Mouse (Mus musculus): ENCODE measurements around the gene Ltbp4.

The Ltbp4 gene

GRCm38 (mm10) chr7:27355745-27356240 is 18.3 kb upstream of the Ltbp4 start, which contains the start of gene Shkbp1:
TSS of gene Shkbp1 (minus strand) at chr7:27356019.
- DNase-seq (ENCODE audit: low spot score in 2 of 2): peak in 1 of 2 experiments; percentile 88

- no peak for DNase-seq (ENCODE audit: low spot score in 2 of 2)
Measured at GRCm38 (mm10) chr7:27355261-27355660, 17.8 kb upstream of the Ltbp4 start.

- DNase-seq (ENCODE audit: low spot score in 2 of 2): no peak
Measured at GRCm38 (mm10) chr7:27354783-27355182, 17.3 kb upstream of the Ltbp4 start.

GRCm38 (mm10) chr7:27354144-27354543 is 16.7 kb upstream of the Ltbp4 start:
- DNase-seq (ENCODE audit: low spot score in 2 of 2): no peak

GRCm38 (mm10) chr7:27345444-27345843 is 8.0 kb upstream of the Ltbp4 start:
- no peak for DNase-seq (ENCODE audit: low spot score in 2 of 2)

GRCm38 (mm10) chr7:27342595-27342994 is 5.1 kb upstream of the Ltbp4 start:
- DNase-seq (ENCODE audit: low spot score in 2 of 2): no peak

- DNase-seq (ENCODE audit: low spot score in 2 of 2): peak in 1 of 2 experiments; percentile 80
Measured at GRCm38 (mm10) chr7:27339519-27339918, 2.0 kb upstream of the Ltbp4 start.

GRCm38 (mm10) chr7:27339114-27339513 is 1.6 kb upstream of the Ltbp4 start:
- DNase-seq (ENCODE audit: low spot score in 2 of 2): no peak

- peak in 1 of 2 experiments; percentile 95 for DNase-seq (ENCODE audit: low spot score in 2 of 2)
Measured at GRCm38 (mm10) chr7:27335928-27336823, 1.3 kb downstream of the Ltbp4 start.

GRCm38 (mm10) chr7:27335011-27335720 is 2.3 kb downstream of the Ltbp4 start:
- no peak for DNase-seq (ENCODE audit: low spot score in 2 of 2)

GRCm38 (mm10) chr7:27334405-27334911 is 3.0 kb downstream of the Ltbp4 start:
- DNase-seq (ENCODE audit: low spot score in 2 of 2): no peak

- no peak for DNase-seq (ENCODE audit: low spot score in 2 of 2)
Measured at GRCm38 (mm10) chr7:27333316-27333941, 4.1 kb downstream of the Ltbp4 start.

- DNase-seq (ENCODE audit: low spot score in 2 of 2): peak in 1 of 2 experiments; percentile 79
Measured at GRCm38 (mm10) chr7:27332353-27333199, 4.9 kb downstream of the Ltbp4 start.

- DNase-seq (ENCODE audit: low spot score in 2 of 2): no peak
Measured at GRCm38 (mm10) chr7:27331854-27332253, 5.6 kb downstream of the Ltbp4 start.

- no peak for DNase-seq (ENCODE audit: low spot score in 2 of 2)
Measured at GRCm38 (mm10) chr7:27331541-27331851, 6.0 kb downstream of the Ltbp4 start.

GRCm38 (mm10) chr7:27330709-27331540 is 6.6 kb downstream of the Ltbp4 start:
- DNase-seq (ENCODE audit: low spot score in 2 of 2): peak in 1 of 2 experiments; percentile 68

GRCm38 (mm10) chr7:27329981-27330380 is 7.5 kb downstream of the Ltbp4 start:
- DNase-seq (ENCODE audit: low spot score in 2 of 2): no peak

GRCm38 (mm10) chr7:27329326-27329947 is 8.1 kb downstream of the Ltbp4 start:
- DNase-seq (ENCODE audit: low spot score in 2 of 2): peak in 1 of 2 experiments; percentile 83

- DNase-seq (ENCODE audit: low spot score in 2 of 2): no peak
Measured at GRCm38 (mm10) chr7:27328648-27329047, 8.8 kb downstream of the Ltbp4 start.

GRCm38 (mm10) chr7:27328161-27328560 is 9.3 kb downstream of the Ltbp4 start:
- no peak for DNase-seq (ENCODE audit: low spot score in 2 of 2)
